Mouse (Mus musculus) heart, postnatal 10 days (tissue): ENCODE measurements around the gene Trpc5os. TPM values are rescaled to one million over a fixed set of nuclear protein-coding genes. Genes with fewer than 3 reads are reported as not detected.

Experiments used
- DNase-seq, 2 experiments: peaks; one replicate each; pipeline ENCODE4 v3.0.0; 2021
- intact Hi-C: fragments of 180-260 bp; cut with DNase I; formaldehyde crosslinking; loops from one replicate; pipeline ENCODE4 v1.15.1; 2025
- total RNA-seq, 2 experiments: library from RNA; stranded (reverse); gene quantifications; 2 replicates each; pipeline ENCODE4 v1.2.3; 2021

The Trpc5os gene
- total RNA-seq = not detected

GRCm38 (mm10) chrX:144456281-144456680 lies at the start of gene Trpc5os:
Gene Trpc5os, plus strand, starts transcription at chrX:144456581.
- intact Hi-C loops = no loop called here
- no peak for DNase-seq

DNA sequence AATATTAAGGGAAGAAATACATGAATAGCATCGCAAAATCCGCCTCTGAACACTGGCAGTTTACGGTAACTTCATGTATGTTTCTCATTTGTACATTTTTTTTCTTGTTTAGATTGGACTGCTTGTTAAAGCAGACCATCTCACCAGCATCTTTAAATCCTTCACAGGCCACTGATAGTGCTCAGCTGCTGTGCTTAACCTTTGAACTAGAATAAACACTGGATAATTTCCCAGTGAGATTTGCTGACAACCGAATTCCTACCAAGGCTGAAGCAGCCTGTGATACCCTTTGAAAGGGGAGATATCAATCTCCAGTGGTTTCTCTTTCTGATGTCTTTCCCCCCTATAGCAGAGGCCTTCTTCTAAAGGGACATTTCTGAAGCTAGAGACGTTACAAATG lies 48.3 kb upstream of the Trpc5os start:
- DNase-seq = no peak
- intact Hi-C loops = no loop called here

DNA sequence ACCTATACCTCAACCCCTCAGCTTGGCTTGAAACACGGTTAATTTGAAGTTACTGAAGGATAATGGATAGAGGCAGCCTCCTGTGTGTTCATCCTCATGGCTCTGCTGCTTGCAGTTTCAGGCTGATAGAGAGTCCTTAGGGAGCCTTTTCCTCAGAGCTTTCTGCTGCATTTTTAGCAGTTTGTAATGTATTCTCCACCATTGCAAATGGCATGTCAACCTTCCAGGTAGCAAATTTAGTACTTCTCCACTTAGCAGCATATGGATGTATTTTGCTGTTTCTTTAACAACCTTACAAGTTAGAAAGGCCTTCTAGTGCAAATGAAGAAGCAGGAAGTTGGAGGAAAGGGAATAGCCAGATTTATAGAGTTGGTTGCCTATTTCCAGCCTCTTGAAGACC lies 36.1 kb upstream of the Trpc5os start:
- no peak for DNase-seq
- intact Hi-C loops = no loop called here

DNA sequence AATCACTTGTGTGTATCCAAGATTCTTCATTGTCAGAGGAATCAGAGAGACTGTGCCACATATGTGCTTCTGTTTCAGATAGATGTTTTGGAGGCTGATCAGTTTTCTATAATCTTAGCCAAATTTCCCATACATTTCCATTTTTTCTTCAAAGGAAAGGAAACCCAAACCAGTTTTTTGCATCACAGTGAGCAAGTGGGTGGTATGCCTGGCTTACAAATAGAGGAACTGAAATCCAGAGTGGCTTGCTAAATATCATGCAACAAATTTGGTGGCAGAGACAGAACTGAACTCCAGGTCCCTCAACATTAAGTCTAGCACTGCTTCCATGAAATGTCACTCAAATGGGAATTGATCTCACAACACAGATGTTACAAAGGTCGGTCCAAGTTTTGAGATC lies 35.3 kb upstream of the Trpc5os start:
- intact Hi-C loops = no loop called here
- DNase-seq = no peak

DNA sequence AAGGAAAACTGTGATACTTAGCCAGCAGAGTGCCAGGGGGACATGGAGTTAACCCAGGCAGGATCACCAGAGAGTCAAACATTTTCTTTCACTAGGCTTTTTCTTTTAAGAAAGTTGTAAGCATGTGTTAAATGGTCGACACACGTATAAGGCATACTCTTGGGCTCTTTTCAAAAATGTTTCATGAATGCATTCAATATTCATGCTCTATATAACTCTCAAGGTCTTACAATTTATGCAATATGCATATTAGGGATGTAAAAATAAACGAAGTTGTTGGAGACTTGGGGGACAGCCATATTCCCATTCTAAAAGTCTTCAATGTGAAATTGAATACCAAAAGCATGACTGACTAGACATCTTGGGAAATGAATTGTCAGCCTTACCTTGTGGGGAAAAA lies 32.5 kb upstream of the Trpc5os start:
- no peak for DNase-seq
- intact Hi-C loops = no loop called here

- peak; percentile 11 to 29 for DNase-seq
- intact Hi-C loops = no loop called here
These were observed 8.0 kb downstream of the Trpc5os start for GRCm38 (mm10) chrX:144464416-144464815.

DNA sequence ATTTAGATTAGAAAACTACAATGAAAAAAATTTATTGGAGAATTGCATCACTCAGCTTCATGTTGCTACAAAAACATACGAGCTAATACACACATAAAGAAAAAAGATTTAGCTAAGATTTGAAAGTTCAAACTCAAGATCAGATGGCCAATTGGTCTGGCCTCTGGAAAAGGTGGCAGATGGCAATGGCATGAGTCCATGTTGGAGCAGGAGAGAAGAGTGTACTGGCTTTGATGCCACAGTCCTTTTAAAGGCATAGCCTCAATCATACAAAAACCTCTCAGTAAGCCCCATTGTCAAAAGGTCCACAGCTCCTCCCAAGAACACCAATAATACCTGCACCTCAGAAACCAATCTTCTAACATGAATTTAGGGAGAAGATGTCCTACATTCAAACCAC lies 35.0 kb downstream of the Trpc5os start:
- no peak for DNase-seq
- intact Hi-C loops = no loop called here

GRCm38 (mm10) chrX:144523239-144523638 lies 66.9 kb downstream of the Trpc5os start:
- DNase-seq = no peak
- intact Hi-C loops = no loop called here

- DNase-seq = peak in 1 of 2 experiments; percentile 2
- intact Hi-C loops = no loop called here
These were observed 69.7 kb downstream of the Trpc5os start for GRCm38 (mm10) chrX:144526042-144526441.

Other genes starting within 250 kb of the Trpc5os start
- 10 to 100 TPM in 1 of 2 experiments, 1 to 10 TPM in 1; 8.8 to 10.4 TPM for gene Alg13, start 138.8 kb upstream of the Trpc5os start, total RNA-seq
- gene Trpc5, start 231.6 kb downstream of the Trpc5os start, total RNA-seq = not detected
- not detected for gene Rtl4, start 232.3 kb downstream of the Trpc5os start, total RNA-seq